Mouse (Mus musculus) MEL (cell line): ENCODE measurements around the gene Hsd11b2. TPM values are rescaled to one million over a fixed set of nuclear protein-coding genes. Genes with fewer than 3 reads are reported as not detected.

Experiments used
- DNase-seq: peaks from one replicate; pipeline ENCODE4 v3.0.0; 2011; ENCODE audit warnings: low read depth, low spot score
- H3K27ac ChIP-seq: 2 replicates; pipeline ENCODE4 v1.5.1; 2012; ENCODE audit warnings: low read depth, mild to moderate bottlenecking, control low read depth, low read length, moderate library complexity; ENCODE audit not compliant: control insufficient read depth
- H3K27me3 ChIP-seq, 2 experiments: fragments of 150-350 bp in 1 of 2; sonication (generic) in 1 of 2; 2 replicates each; pipeline ENCODE4 v1.6.1; 2012; ENCODE audit warnings: low read length in 2 of 2, mild to moderate bottlenecking in 2 of 2, improper control_type of control experiment in 1 of 2, moderate library complexity in 1 of 2; ENCODE audit not compliant: insufficient read depth in 2 of 2, control insufficient read depth in 1 of 2
- H3K36me3 ChIP-seq, 2 experiments: 2 replicates each; pipeline ENCODE4 v1.6.1; 2012 to 2014; ENCODE audit warnings: low read length in 2 of 2, improper control_type of control experiment in 1 of 2, inconsistent platforms in 1 of 2, mild to moderate bottlenecking in 1 of 2; ENCODE audit not compliant: insufficient read depth in 2 of 2, control insufficient read depth in 1 of 2
- H3K4me1 ChIP-seq, 2 experiments: fragments of 150-350 bp in 1 of 2; sonication (generic) in 1 of 2; 2 replicates each; pipeline ENCODE4 v1.6.1; 2012; ENCODE audit warnings: low read length in 2 of 2, improper control_type of control experiment in 1 of 2, mild to moderate bottlenecking in 1 of 2; ENCODE audit not compliant: insufficient read depth in 2 of 2, control insufficient read depth in 1 of 2
- H3K4me3 ChIP-seq, 2 experiments: fragments of 150-350 bp in 1 of 2; sonication (generic) in 1 of 2; 2 replicates each; pipeline ENCODE4 v1.5.1; 2012; ENCODE audit warnings: low read depth in 2 of 2, low read length in 2 of 2, mild to moderate bottlenecking in 2 of 2, moderate library complexity in 2 of 2, control low read depth in 1 of 2, improper control_type of control experiment in 1 of 2; ENCODE audit not compliant: control insufficient read depth in 1 of 2, insufficient read depth in 1 of 2
- H3K79me2 ChIP-seq: 2 replicates; pipeline ENCODE4 v1.6.1; 2012; ENCODE audit warnings: mild to moderate bottlenecking, low read length, moderate library complexity; ENCODE audit not compliant: control insufficient read depth, poor library complexity, insufficient read depth
- H3K9ac ChIP-seq: 2 replicates; pipeline ENCODE4 v1.6.1; 2012; ENCODE audit warnings: low read depth, mild to moderate bottlenecking, control low read depth, low read length, moderate library complexity; ENCODE audit not compliant: control insufficient read depth, poor library complexity, severe bottlenecking
- H3K9me3 ChIP-seq: fragments of 150-350 bp; sonication (generic); replicated peaks from 2 replicates; pipeline ENCODE4 v1.6.1; 2012; ENCODE audit warnings: mild to moderate bottlenecking, low read length, improper control_type of control experiment, moderate library complexity; ENCODE audit not compliant: insufficient read depth
- BHLHE40 ChIP-seq: IDR thresholded peaks from 2 replicates; pipeline ENCODE4 v1.6.1; 2012; ENCODE audit warnings: low read depth, mild to moderate bottlenecking, inconsistent platforms, low read length, improper control_type of control experiment, borderline replicate concordance
- CHD1 ChIP-seq: IDR thresholded peaks from 2 replicates; pipeline ENCODE4 v1.6.1; 2012; ENCODE audit warnings: low read depth, mild to moderate bottlenecking, inconsistent platforms, low read length, improper control_type of control experiment
- CHD2 ChIP-seq: IDR thresholded peaks from 2 replicates; pipeline ENCODE4 v1.6.1; 2011; ENCODE audit warnings: low read length, improper control_type of control experiment
- CTCF ChIP-seq, 3 experiments: IDR thresholded peaks in 2 of 3; conservative IDR thresholded peaks in 1 of 3; 2 replicates each; pipeline ENCODE4 v1.5.1; 2011 to 2012; ENCODE audit warnings: low read length in 3 of 3, low read depth in 2 of 3, mild to moderate bottlenecking in 2 of 3, improper control_type of control experiment in 1 of 3, inconsistent platforms in 1 of 3, mixed read lengths in 1 of 3, moderate library complexity in 1 of 3; ENCODE audit not compliant: control insufficient read depth in 1 of 3, insufficient read depth in 1 of 3, poor library complexity in 1 of 3, severe bottlenecking in 1 of 3
- ELF1 ChIP-seq: IDR thresholded peaks from 2 replicates; pipeline ENCODE4 v1.6.1; 2014; ENCODE audit warnings: low read depth, mild to moderate bottlenecking, inconsistent platforms, low read length, improper control_type of control experiment, moderate library complexity
- EP300 ChIP-seq, 2 experiments: IDR thresholded peaks; 2 replicates each; pipeline ENCODE4 v1.6.1; 2011; ENCODE audit warnings: improper control_type of control experiment in 2 of 2, low read length in 2 of 2, low read depth in 1 of 2, mild to moderate bottlenecking in 1 of 2
- ETS1 ChIP-seq: IDR thresholded peaks from 2 replicates; pipeline ENCODE4 v1.6.1; 2012; ENCODE audit warnings: low read depth, mild to moderate bottlenecking, inconsistent platforms, low read length, improper control_type of control experiment, moderate library complexity
- GABPA ChIP-seq: IDR thresholded peaks from 2 replicates; pipeline ENCODE4 v1.6.1; 2012; ENCODE audit warnings: low read depth, mild to moderate bottlenecking, inconsistent platforms, low read length, improper control_type of control experiment, moderate library complexity
- GATA1 ChIP-seq: IDR thresholded peaks from 2 replicates; pipeline ENCODE4 v1.6.1; 2011; ENCODE audit warnings: low read depth, low read length, improper control_type of control experiment
- HCFC1 ChIP-seq: IDR thresholded peaks from 2 replicates; pipeline ENCODE4 v1.6.1; 2012; ENCODE audit warnings: low read depth, mild to moderate bottlenecking, inconsistent platforms, low read length, improper control_type of control experiment, moderate library complexity
- JUND ChIP-seq: IDR thresholded peaks from 2 replicates; pipeline ENCODE4 v1.6.1; 2011; ENCODE audit warnings: low read depth, mild to moderate bottlenecking, improper control_type of control experiment, low read length
- KAT2A ChIP-seq: conservative IDR thresholded peaks from 2 replicates; pipeline ENCODE4 v1.6.1; 2012; ENCODE audit warnings: low read depth, low read length, improper control_type of control experiment, inconsistent platforms
- MAFK ChIP-seq: IDR thresholded peaks from 2 replicates; pipeline ENCODE4 v1.6.1; 2011; ENCODE audit warnings: low read depth, mild to moderate bottlenecking, low read length, improper control_type of control experiment, borderline replicate concordance
- MAX ChIP-seq: IDR thresholded peaks from 2 replicates; pipeline ENCODE4 v1.6.1; 2011; ENCODE audit warnings: low read length, improper control_type of control experiment
- MAZ ChIP-seq: IDR thresholded peaks from 2 replicates; pipeline ENCODE4 v1.6.1; 2012; ENCODE audit warnings: low read depth, mild to moderate bottlenecking, inconsistent platforms, low read length, improper control_type of control experiment
- MEF2A ChIP-seq: IDR thresholded peaks from 2 replicates; pipeline ENCODE4 v1.6.1; 2014; ENCODE audit warnings: low read depth, mild to moderate bottlenecking, inconsistent platforms, low read length, improper control_type of control experiment; ENCODE audit not compliant: poor library complexity, insufficient replicate concordance, severe bottlenecking; ENCODE audit errors: extremely low read depth
- MXI1 ChIP-seq: IDR thresholded peaks from 2 replicates; pipeline ENCODE4 v1.6.1; 2011; ENCODE audit warnings: mild to moderate bottlenecking, low read depth, low read length, improper control_type of control experiment
- MYB ChIP-seq: IDR thresholded peaks from 2 replicates; pipeline ENCODE4 v1.6.1; 2011; ENCODE audit warnings: mild to moderate bottlenecking, low read depth, low read length, improper control_type of control experiment
- MYC ChIP-seq: IDR thresholded peaks from 2 replicates; pipeline ENCODE4 v1.6.1; 2011; ENCODE audit warnings: low read depth, mild to moderate bottlenecking, low read length, improper control_type of control experiment, moderate library complexity
- NELFE ChIP-seq: IDR thresholded peaks from 2 replicates; pipeline ENCODE4 v1.6.1; 2011; ENCODE audit warnings: low read depth, low read length, improper control_type of control experiment
- NRF1 ChIP-seq: IDR thresholded peaks from 2 replicates; pipeline ENCODE4 v1.6.1; 2014; ENCODE audit warnings: low read depth, mild to moderate bottlenecking, inconsistent platforms, low read length, improper control_type of control experiment, moderate library complexity; ENCODE audit not compliant: poor library complexity, insufficient read depth, severe bottlenecking
- POLR2A ChIP-seq, 2 experiments: IDR thresholded peaks; 2 replicates each; pipeline ENCODE4 v1.6.1; 2011 to 2012; ENCODE audit warnings: low read length in 2 of 2, mild to moderate bottlenecking in 2 of 2, control low read depth in 1 of 2, improper control_type of control experiment in 1 of 2, low read depth in 1 of 2, moderate library complexity in 1 of 2; ENCODE audit not compliant: control insufficient read depth in 1 of 2, insufficient read depth in 1 of 2, poor library complexity in 1 of 2
- POLR2AphosphoS2 ChIP-seq: IDR thresholded peaks from 2 replicates; pipeline ENCODE4 v1.6.1; 2011; ENCODE audit warnings: low read length, improper control_type of control experiment
- POLR2AphosphoS5 ChIP-seq: IDR thresholded peaks from 2 replicates; pipeline ENCODE4 v1.6.1; 2012; ENCODE audit warnings: low read depth, borderline replicate concordance, mild to moderate bottlenecking, inconsistent platforms, low read length, moderate library complexity, mixed read lengths
- RAD21 ChIP-seq: IDR thresholded peaks from 2 replicates; pipeline ENCODE4 v1.6.1; 2011; ENCODE audit warnings: mild to moderate bottlenecking, low read depth, low read length, improper control_type of control experiment
- RCOR1 ChIP-seq: IDR thresholded peaks from 2 replicates; pipeline ENCODE4 v1.6.1; 2012; ENCODE audit warnings: low read depth, mild to moderate bottlenecking, inconsistent platforms, low read length, improper control_type of control experiment
- SIN3A ChIP-seq: IDR thresholded peaks from 2 replicates; pipeline ENCODE4 v1.6.1; 2012; ENCODE audit warnings: low read length, improper control_type of control experiment, inconsistent platforms
- SMC3 ChIP-seq: IDR thresholded peaks from 2 replicates; pipeline ENCODE4 v1.6.1; 2011; ENCODE audit warnings: low read depth, low read length, improper control_type of control experiment
- TAL1 ChIP-seq: IDR thresholded peaks from 2 replicates; pipeline ENCODE4 v1.6.1; 2012; ENCODE audit warnings: mild to moderate bottlenecking, inconsistent platforms, low read length, moderate library complexity, mixed read lengths
- TBP ChIP-seq: IDR thresholded peaks from 2 replicates; pipeline ENCODE4 v1.8.0; 2011; ENCODE audit warnings: low read depth, low read length, improper control_type of control experiment
- TCF12 ChIP-seq: IDR thresholded peaks from 2 replicates; pipeline ENCODE4 v1.6.1; 2014; ENCODE audit warnings: low read depth, mild to moderate bottlenecking, inconsistent platforms, low read length, improper control_type of control experiment, moderate library complexity
- UBTF ChIP-seq: IDR thresholded peaks from 2 replicates; pipeline ENCODE4 v1.6.1; 2012; ENCODE audit warnings: low read depth, mild to moderate bottlenecking, inconsistent platforms, low read length, improper control_type of control experiment, moderate library complexity, borderline replicate concordance; ENCODE audit not compliant: insufficient read depth
- USF1 ChIP-seq: IDR thresholded peaks from 2 replicates; pipeline ENCODE4 v1.6.1; 2014; ENCODE audit warnings: low read depth, mild to moderate bottlenecking, inconsistent platforms, low read length, improper control_type of control experiment, moderate library complexity
- USF2 ChIP-seq, 2 experiments: IDR thresholded peaks; 2 replicates each; pipeline ENCODE4 v1.6.1; 2011 to 2012; ENCODE audit warnings: improper control_type of control experiment in 2 of 2, low read length in 2 of 2, borderline replicate concordance in 1 of 2, inconsistent platforms in 1 of 2, low read depth in 1 of 2, mild to moderate bottlenecking in 1 of 2; ENCODE audit not compliant: insufficient read depth in 1 of 2
- ZC3H11A ChIP-seq: IDR thresholded peaks from 2 replicates; pipeline ENCODE4 v1.6.1; 2012; ENCODE audit warnings: low read depth, mild to moderate bottlenecking, inconsistent platforms, low read length, improper control_type of control experiment
- ZKSCAN1 ChIP-seq: IDR thresholded peaks from 2 replicates; pipeline ENCODE4 v1.6.1; 2012; ENCODE audit warnings: low read depth, mild to moderate bottlenecking, inconsistent platforms, low read length, improper control_type of control experiment, moderate library complexity
- ZMIZ1 ChIP-seq: IDR thresholded peaks from 2 replicates; pipeline ENCODE4 v1.6.1; 2012; ENCODE audit warnings: low read depth, mild to moderate bottlenecking, inconsistent platforms, low read length, improper control_type of control experiment, moderate library complexity
- ZNF384 ChIP-seq: IDR thresholded peaks from 2 replicates; pipeline ENCODE4 v1.6.1; 2012; ENCODE audit warnings: low read depth, mild to moderate bottlenecking, inconsistent platforms, low read length, improper control_type of control experiment
- polyA plus RNA-seq, 2 experiments: library from polyadenylated mRNA; stranded (reverse) in 1 of 2; unstranded in 1 of 2; fragments of >175 nt in 1 of 2; fragments of >200 nt in 1 of 2; gene quantifications; 2 replicates each; pipeline versions ENCODE4 v1.2.1 to v1.2.4; 2012; ENCODE audit warnings: low replicate concordance in 2 of 2, low read depth in 1 of 2; ENCODE audit not compliant: insufficient read length in 2 of 2, insufficient read depth in 1 of 2, missing spikeins in 1 of 2
- total RNA-seq: library from RNA; depleted of rRNA; stranded (reverse); fragments of 300-350 nt; gene quantifications from 2 replicates; pipeline ENCODE4 v1.2.3, GENCODE M21; 2012

The Hsd11b2 gene
- total and polyA plus RNA-seq, 3 experiments, result 0.27 to 2.1 TPM; not detected in 1

DNA sequence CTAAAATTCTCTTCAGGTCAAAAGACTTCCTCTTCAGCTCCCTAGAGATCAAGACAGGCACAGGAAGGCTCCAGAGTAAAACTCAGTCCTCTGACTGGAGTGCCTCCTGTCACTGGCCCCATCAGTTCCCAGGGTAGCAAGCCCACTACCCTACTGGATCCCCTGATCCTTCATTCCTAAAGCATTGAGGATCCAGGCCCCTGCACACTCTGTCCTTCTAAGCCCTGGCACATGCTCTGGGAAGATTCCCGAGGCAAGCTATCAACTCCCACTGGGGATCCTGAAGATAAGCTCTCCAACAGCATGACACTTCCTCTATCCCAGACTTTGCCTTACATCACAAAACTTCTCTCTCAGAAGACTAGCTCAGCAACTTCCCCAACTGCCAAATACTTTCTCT is 25.1 kb downstream of the Hsd11b2 start:
- Histone ChIP-seq H3K9ac (no peak overlapping the region), H3K27me3 (no peaks in the 10 kb centered on the region), H3K4me1 (peaks cover 32 to 50% of the 10 kb centered on the region in 2 experiments), H3K36me3 (peaks cover 0 to 55% of the 10 kb centered on the region in 2 experiments; a peak in 3 of 4 replicates), H3K27ac (peak overlapping the region; percentile 44), H3K79me2 (peaks cover 2% of the 10 kb centered on the region; the same call in 1 of the 2 replicates), H3K4me3 (no peak overlapping the region), H3K9me3 (no peaks in the 10 kb centered on the region)
- DNase-seq, result peak; percentile 66
- TF ChIP-seq POLR2AphosphoS2 (no peak), USF2 (IDR thresholded peaks at IDR 0.05; ENCODE audit: borderline replicate concordance in 1 of 2, insufficient read depth in 1 of 2, low read depth in 1 of 2, low read length in 2 of 2) (no peak), MXI1 (peak; percentile 6; the same call in 1 of the 2 replicates), TAL1 (no peak), CHD1 (no peak), ELF1 (0 out of 2 replicates have a peak, but pooled peaks have one; percentile 26), JUND (no peak), MYC (peak; percentile 77; the same call in 1 of the 2 replicates), RCOR1 (peak; percentile 77), CHD2 (no peak), UBTF (no peak), RAD21 (no peak), SIN3A (no peak), USF1 (no peak), MEF2A (no peak), TCF12 (peak; percentile 50), NELFE (no peak), MAZ (no peak), POLR2A (IDR thresholded peaks at IDR 0.05; ENCODE audit: control insufficient read depth in 1 of 2, insufficient read depth in 1 of 2, low read depth in 1 of 2, low read length in 2 of 2, poor library complexity in 1 of 2) (no peak), NRF1 (no peak), ZNF384 (no peak), CTCF (IDR thresholded peaks at IDR 0.05 in 2 of 3, conservative IDR thresholded peaks at IDR 0.05 in 1 of 3; ENCODE audit: control insufficient read depth in 1 of 3, insufficient read depth in 1 of 3, low read depth in 2 of 3, low read length in 3 of 3, poor library complexity in 1 of 3, severe bottlenecking in 1 of 3) (no peak), MYB (peak; percentile 40; the same call in 1 of the 2 replicates), BHLHE40 (no peak), KAT2A (no peak), EP300 (IDR thresholded peaks at IDR 0.05; ENCODE audit: low read depth in 1 of 2, low read length in 2 of 2) (peak; percentile 71 to 75; a peak in 2 of 4 replicates), ZKSCAN1 (no peak), HCFC1 (no peak), ZMIZ1 (no peak), MAFK (peak; percentile 66; the same call in 1 of the 2 replicates), ETS1 (peak; percentile 94), GABPA (no peak), POLR2AphosphoS5 (no peak), ZC3H11A (no peak), GATA1 (peak; percentile 76), MAX (no peak; the same call in 1 of the 2 replicates), SMC3 (no peak), TBP (0 out of 2 replicates have a peak, but pooled peaks have one; percentile 32)
